Mouse (Mus musculus) CH12.LX (cell line): ENCODE measurements around the gene Olfr689.

Experiments
- CHD1 ChIP-seq: IDR thresholded peaks from 2 replicates; pipeline ENCODE4 v1.6.1; 2012; ENCODE audit warnings: low read depth, low read length, improper control_type of control experiment, inconsistent platforms
- CTCF ChIP-seq, 2 experiments: IDR thresholded peaks in 1 of 2; conservative IDR thresholded peaks in 1 of 2; 2 replicates each; pipeline ENCODE4 v1.5.1; 2011 to 2012; ENCODE audit warnings: low read depth in 2 of 2, low read length in 2 of 2, improper control_type of control experiment in 1 of 2, inconsistent platforms in 1 of 2, mild to moderate bottlenecking in 1 of 2, moderate library complexity in 1 of 2
- ELF1 ChIP-seq: IDR thresholded peaks from 2 replicates; pipeline ENCODE4 v1.6.1; 2014; ENCODE audit warnings: low read depth, mild to moderate bottlenecking, inconsistent platforms, low read length, improper control_type of control experiment
- EP300 ChIP-seq: IDR thresholded peaks from 2 replicates; pipeline ENCODE4 v1.6.1; 2011; ENCODE audit warnings: low read length, improper control_type of control experiment
- ETS1 ChIP-seq: conservative IDR thresholded peaks from 2 replicates; pipeline ENCODE4 v1.6.1; 2012; ENCODE audit warnings: low read depth, mild to moderate bottlenecking, inconsistent platforms, low read length, improper control_type of control experiment, moderate library complexity
- JUN ChIP-seq: IDR thresholded peaks from 2 replicates; pipeline ENCODE4 v1.6.1; 2011; ENCODE audit warnings: low read depth, mild to moderate bottlenecking, low read length, improper control_type of control experiment, moderate library complexity; ENCODE audit not compliant: insufficient read depth
- POLR2A ChIP-seq: IDR thresholded peaks from 2 replicates; pipeline ENCODE4 v1.6.1; 2011; ENCODE audit warnings: low read depth, mild to moderate bottlenecking, improper control_type of control experiment, low read length
- SIN3A ChIP-seq: IDR thresholded peaks from 2 replicates; pipeline ENCODE4 v1.6.1; 2012; ENCODE audit warnings: low read length, improper control_type of control experiment, inconsistent platforms
- TCF12 ChIP-seq: IDR thresholded peaks from 2 replicates; pipeline ENCODE4 v1.6.1; 2014; ENCODE audit warnings: low read depth, mild to moderate bottlenecking, inconsistent platforms, low read length, improper control_type of control experiment
- USF2 ChIP-seq: conservative IDR thresholded peaks from 2 replicates; pipeline ENCODE4 v1.6.1; 2011; ENCODE audit warnings: low read depth, low read length, improper control_type of control experiment

DNA sequence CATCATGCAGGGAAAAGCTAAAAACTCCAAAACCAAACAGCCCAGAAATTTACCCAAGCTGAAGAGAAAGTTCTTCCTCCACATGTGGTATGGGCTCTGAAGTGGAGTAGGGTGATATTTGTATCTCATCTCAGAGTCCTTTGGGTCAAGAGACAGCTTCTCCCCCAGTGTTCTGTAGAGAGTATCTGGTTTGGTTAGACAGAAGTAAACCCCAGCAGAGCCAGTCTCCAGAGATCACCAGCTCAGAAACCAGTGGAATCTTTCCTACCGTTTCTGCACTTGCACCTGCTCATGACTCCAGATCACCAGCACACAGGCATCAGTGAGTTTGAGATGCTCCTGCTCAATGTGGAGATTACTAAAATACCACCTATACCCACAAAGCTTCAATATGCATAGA, 23.0 kb downstream of the Olfr689 start, which contains the start of gene Olfr690:
- TF ChIP-seq USF2 (no peak), CTCF (conservative IDR thresholded peaks at IDR 0.05 in 1 of 2, IDR thresholded peaks at IDR 0.05 in 1 of 2; ENCODE audit: low read depth in 2 of 2, low read length in 2 of 2) (no peak), CHD1 (no peak), EP300 (no peak), POLR2A (no peak), ELF1 (no peak), ETS1 (no peak), TCF12 (no peak), SIN3A (no peak), JUN (no peak)
